Mouse (Mus musculus) cerebellum, adult 8-10 months (tissue): ENCODE data around the gene Akap7.

Experiments used
- DNase-seq: peaks from one replicate; pipeline ENCODE4 v3.0.0; 2022

The Akap7 gene

GRCm38 (mm10) chr10:25296657-25297369 is 10.9 kb downstream of the Akap7 start:
- DNase-seq = peak; percentile 81

DNA sequence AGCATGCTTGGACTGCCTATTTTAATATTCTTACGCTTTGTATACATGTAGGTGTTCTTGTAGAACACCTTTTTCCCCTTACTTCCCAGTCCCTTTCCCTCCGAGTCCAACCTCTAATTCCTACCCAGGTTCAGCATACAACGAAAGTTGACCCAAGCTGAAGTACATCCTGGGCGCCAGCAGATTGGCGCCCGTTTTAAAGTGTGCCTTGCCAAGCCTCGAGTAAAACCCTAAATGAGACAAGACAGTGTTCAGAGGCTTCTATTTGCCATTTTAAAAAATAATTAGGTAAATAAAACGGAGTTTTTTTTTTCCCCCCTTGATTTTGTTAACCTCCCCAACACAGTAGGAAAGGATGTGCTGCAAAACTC is 11.4 kb downstream of the Akap7 start:
- no peak for DNase-seq

DNA sequence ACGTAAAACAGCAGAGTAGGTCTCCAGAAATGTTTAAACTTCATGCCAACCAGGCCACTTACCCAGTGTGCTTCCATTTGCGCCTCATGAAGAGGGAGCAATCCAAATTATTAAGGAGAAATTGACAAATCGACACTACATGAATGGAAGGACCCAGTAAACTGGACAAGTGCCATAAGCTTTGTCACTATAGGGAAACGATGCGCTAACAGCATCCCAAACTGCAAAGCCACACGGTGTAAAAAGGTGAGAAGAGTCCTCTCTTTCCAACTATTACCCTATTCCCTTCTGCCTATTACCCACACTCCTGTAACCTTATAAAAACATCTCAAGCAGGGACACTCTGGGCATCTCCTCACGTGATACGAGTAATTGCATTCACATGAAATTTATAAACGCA is 11.8 kb downstream of the Akap7 start:
- no peak for DNase-seq

DNA sequence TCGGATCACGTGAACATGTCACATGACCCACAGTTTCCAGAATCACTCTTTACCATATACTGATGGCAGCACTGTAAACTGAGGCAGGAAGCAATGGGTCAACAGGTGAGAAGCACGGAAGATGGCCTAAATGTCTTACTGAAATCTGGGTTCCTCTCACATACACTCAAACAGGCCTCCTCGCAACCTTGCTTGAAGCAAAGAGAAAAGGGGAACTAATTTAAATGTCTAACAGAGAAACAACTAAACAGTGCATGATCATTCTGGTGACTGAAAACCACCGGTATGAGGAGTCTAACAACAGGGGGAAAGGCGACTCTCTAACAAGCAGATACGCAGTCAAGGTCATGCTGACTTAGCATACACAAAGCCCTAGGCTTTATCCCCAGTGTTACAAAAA is 12.7 kb downstream of the Akap7 start:
- no peak for DNase-seq

DNA sequence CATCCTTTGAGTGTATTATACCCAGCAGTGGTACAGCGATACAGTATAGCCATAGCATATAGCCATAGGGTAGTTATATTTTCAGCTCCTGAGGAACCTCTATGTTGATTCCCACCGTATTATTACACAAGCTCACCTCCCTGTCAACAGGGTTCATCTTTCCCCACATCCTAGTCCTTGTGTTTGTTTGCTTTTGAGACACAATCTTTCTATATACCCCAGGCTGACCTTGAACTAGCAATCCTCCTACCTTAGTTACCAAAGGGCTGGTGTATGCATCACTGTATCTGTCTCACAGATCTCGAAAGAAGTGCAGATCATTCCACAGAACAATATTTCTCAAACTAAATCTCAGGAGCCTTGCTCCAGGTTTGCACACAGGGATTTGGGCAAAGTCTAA is 13.9 kb downstream of the Akap7 start:
- no peak for DNase-seq

DNA sequence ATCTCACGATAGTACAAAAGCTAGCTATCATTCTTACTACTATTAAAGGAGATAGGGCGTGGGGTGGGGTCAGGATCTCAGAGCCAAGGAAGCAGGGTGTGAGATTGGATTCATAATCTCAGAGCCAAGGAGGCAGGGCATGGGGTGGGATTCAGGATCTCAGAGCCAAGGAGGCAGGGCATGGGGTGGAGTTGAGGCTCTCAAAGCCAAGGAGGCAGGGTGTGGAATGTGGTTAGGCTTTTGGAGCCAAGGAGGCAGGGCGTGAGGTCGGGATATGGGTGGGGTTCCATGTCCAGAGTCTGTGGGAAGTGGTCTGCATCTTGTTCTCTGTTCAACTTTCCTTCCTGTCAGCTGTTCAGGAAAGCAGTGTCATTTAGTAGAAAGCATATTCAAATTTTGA is 16.6 kb downstream of the Akap7 start:
- DNase-seq = no peak

GRCm38 (mm10) chr10:25285100-25285811 is 22.4 kb downstream of the Akap7 start:
- no peak for DNase-seq

- no peak for DNase-seq
Measured at GRCm38 (mm10) chr10:25284427-25285099, 23.1 kb downstream of the Akap7 start.

- no peak for DNase-seq
Measured at GRCm38 (mm10) chr10:25283397-25283796, 24.3 kb downstream of the Akap7 start.

GRCm38 (mm10) chr10:25280141-25280540 is 27.5 kb downstream of the Akap7 start:
- no peak for DNase-seq

GRCm38 (mm10) chr10:25279406-25279805 is 28.3 kb downstream of the Akap7 start:
- no peak for DNase-seq

- no peak for DNase-seq
Measured at GRCm38 (mm10) chr10:25275492-25275891, 32.2 kb downstream of the Akap7 start.

GRCm38 (mm10) chr10:25274621-25275330 is 32.9 kb downstream of the Akap7 start:
- no peak for DNase-seq

DNA sequence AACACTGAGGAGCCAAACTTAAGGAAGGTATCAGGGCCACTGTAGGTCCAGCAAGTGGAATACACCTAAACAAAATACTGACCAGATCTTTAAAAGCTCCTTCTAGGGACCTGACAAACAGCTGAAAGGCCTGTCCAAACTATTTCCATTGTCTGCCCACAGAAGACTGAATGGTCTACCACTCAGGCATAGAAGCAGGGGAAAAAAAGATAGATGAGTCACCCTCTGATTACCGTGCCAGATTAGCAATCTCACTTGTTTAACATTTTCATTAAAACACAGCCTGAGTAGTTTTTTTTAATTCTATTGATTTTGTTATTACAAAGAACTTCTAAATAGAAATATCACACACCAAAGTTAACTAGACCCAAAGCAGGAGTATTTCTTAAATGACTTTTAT is 33.9 kb downstream of the Akap7 start:
- no peak for DNase-seq

DNA sequence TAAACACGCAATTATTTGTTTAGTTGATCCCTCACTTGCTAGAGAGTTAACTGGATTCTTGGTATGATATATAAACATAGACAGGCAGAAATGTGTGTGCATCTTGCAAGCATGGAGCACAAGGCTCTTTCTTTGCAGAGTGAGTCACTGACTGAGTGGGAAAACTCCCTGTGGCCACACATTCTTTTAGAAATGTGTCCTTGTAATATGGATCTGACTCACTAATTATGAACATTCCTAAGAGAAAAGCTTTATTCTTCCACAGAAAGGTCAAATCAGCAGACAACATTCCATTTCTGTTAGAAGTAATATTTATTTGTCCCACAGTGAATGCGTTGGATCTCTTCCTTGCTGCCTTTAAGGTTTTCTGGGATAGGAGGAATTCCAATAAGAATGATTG is 35.9 kb downstream of the Akap7 start:
- DNase-seq = no peak

DNA sequence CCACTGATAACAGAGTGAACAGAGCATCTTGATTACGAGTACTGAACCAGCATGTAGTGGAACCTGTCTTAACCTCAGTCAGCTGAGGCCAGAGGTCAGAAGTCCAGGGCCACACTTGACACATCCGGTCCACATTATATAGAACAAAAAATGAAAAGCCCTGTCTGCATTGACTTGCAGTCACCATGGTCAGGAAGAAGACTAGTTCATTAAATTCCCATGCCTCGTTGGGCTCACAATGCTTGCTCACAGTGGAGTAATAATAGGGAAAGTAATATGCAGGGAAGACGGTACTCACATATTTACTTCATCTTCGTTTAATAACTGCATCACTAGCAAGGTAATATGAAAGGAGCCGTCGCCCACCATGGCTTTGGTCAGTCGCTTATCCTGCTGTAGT is 36.5 kb downstream of the Akap7 start:
- DNase-seq = no peak

GRCm38 (mm10) chr10:25268476-25269351 is 39.0 kb downstream of the Akap7 start:
- DNase-seq = no peak

DNA sequence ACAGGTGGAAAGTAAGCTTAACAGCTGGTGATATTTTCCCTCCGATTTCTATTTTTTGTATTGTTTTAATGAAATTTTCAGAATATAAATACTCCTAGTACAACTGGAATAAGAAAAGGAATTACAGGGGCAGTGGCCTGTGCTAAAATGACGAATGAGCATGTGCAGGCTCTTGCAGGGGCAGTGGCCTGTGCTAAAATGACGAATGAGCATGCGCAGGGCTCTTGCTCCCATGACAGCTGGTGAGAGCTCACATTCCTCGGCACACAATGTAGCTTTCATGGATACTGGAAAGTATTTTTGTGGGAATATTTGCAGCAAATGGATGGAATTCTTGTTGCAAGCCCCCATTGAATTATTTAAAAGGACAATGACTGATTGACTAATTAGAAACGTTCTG is 46.5 kb downstream of the Akap7 start:
- DNase-seq = no peak

DNA sequence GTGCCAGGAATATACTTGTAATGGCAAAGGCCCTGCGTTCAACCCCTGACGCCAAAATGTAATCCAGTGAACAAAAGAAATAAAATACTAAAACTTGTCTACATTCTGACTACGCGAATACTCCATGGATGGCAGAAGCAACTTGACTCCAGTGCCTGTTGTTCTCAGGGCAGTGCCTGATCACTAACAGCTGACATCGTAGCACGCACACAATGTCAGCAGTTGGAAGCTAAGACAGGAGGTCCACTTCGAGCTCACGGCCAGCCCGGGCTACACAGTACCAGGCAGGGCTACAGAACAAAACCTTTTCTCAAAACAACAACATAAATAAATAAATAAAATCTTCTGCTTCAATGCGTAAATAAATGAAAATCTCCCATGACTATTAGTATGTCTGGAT is 46.9 kb downstream of the Akap7 start:
- DNase-seq = no peak

DNA sequence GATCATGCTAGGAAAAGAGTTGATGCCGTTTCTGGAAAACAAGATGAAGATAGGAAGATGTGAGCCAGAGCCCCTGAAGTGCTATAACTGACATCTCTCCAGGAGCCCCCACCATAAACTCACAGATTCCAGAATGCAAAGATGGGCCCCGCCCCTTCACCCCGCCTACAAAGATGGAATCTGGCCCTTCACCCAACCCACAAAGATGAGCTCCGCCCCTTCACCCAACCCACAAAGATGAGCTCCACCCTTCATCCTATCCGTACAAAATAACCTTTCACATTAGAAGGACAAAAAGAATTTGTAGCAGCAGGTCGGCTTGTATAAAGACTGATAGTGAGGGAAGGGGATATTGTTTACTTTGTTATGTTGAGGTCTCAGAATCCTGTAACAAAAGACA is 49.5 kb downstream of the Akap7 start:
- DNase-seq = no peak

DNA sequence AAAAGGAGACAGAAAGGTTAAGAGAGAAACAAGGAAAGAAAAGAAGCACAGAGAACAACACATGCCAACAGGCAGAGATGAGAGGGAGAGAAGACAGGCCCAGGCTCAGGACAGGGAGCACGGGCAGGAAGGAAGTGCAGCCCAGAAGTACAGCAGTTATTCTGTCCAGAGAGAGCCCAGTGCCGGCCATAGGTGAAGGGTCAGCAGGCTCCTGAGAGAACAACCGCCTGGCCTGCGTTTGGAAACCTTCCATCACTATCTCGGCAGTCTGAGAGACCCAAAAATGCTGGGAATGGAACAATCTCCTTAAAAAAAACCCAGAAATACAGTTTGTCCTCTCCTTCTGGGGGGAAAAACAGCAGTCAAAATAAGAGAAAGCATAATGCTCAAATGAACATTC is 50.2 kb downstream of the Akap7 start:
- DNase-seq = no peak

GRCm38 (mm10) chr10:25253474-25253873 is 54.2 kb downstream of the Akap7 start:
- DNase-seq = no peak

DNA sequence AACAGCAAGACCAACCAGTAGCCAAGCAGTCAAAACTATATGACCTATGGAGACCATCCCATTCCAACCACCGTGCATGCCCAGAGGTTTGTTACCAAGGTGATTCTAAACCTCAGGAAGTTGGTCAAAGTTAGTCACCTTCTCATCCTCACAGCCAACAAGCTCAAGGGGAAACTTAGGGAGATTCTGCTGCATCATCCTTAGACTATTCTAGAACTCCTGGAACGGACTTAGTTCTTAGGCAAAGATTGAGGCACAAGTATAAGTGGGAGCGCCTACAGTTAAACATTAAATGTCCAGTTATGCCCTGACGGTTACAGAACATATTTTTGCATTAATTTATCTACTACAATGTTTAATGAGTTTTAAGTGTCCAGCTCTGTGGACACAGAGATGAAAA is 54.7 kb downstream of the Akap7 start:
- DNase-seq = no peak
